Mouse (Mus musculus) adrenal gland, adult 2 months (tissue): ENCODE results near the gene Lpin3. TPM values are rescaled to one million over a fixed set of nuclear protein-coding genes. Genes with fewer than 3 reads are reported as not detected.

Source experiments
- DNase-seq: peaks from one replicate; pipeline ENCODE4 v3.0.0; 2021
- polyA plus RNA-seq: library from polyadenylated mRNA; depleted of rRNA; stranded (reverse); fragments of >200 nt; gene quantifications from 2 replicates; pipeline ENCODE4 v1.2.3, GENCODE M21; 2012; rRNA removed
- total RNA-seq, 2 experiments: library from RNA; stranded (reverse); gene quantifications; 2 replicates each; pipeline ENCODE4 v1.2.3; 2021

The Lpin3 gene
- total and polyA plus RNA-seq, 3 experiments, result 38.0 to 48.5 (median 43.2) TPM

DNA sequence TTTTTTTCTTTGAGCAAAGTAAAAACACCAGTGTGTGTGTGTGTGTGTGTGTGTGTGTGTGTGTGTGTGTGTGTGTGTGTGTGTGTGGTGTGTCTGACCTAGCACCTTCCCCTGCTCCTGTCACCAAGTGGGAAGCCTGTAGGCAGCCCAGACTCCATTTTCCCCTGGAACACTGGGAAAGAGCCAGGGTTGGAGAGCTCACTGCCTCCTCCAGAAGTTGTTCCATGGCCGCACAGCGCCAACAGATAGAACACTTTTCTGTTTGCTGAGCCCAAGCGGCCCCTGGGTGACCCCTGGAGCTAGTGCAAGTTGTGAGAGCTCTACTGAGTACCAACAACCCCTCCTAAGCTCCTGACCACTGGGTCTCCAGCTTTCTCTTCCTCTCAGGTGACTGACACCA lies 52.5 kb downstream of the Lpin3 start:
- DNase-seq, result no peak

DNA sequence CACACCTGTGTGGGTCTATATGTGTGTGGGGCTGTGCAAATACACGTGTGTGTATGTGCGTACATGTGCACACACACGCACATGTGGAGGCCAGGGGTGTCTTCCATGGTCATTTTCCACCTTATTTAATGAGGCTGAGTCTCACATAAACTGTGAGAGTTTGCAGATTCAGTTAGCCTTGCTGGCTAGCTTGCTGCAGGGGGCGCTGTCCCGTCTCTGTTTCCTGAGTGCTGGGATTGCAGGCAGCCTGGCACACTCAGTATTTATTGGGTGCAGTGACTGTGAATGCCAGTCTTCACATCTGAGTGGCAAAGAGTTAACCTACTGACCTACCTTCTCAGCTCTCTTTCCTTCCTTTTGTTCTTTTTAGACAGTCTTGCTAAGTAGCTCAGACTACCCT lies 53.4 kb downstream of the Lpin3 start:
- no peak for DNase-seq

DNA sequence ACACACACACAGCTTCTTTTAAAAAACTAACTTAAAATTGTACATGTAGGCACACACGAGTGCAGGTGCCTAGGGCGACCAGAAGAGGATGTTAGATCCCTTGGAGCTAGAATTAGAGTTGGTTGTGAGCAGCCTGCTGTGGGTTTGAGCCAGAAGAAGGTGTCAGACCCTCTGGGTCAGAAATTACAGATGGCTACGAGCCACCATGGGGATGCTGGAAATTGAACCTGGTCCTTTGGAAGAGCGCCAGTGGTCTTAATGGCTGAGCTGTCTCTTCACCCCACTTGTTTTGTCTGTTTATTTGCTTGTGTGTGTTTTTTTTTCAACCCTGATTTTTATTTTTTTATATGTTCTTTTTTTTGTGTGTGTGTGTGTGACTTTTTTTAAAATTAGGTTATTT lies 54.0 kb downstream of the Lpin3 start:
- DNase-seq, result no peak

DNA sequence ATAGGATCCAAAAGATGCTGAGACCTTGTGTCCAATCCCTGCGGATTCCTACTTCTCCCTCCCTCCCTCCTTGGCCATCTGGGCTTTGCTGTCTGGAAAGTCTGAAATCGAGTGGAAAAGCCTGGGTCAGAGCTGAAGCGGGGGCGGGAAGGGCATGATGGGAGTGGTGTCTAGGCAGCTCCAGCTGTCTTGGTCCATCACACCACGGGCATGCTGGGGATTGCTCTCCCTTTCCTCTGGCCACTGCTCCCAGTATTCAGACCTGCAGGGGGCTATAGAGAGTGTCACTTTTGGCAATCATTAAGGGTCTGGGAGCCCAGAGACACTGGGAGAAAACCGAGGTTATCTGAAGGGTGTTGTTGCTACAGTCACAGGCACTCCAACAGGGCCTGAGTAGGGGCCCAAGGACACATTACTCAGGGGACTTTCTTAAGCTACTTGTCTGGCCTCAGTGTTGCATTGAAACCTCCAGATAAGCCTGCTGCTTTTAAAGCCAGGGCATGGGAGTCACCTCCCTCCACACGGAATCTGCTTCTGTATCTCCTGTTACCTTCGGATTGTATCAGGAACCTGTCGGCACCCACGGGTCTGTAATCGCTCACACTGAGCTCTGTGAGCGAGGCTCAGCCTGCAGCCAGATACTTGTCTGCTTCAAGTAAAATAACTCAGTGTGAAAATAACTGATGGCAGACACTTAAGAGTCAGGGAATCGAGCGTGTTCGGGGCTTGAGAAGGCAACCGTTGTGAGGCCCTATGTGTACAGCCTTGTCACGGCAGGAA lies 60.6 kb downstream of the Lpin3 start:
- no peak for DNase-seq

DNA sequence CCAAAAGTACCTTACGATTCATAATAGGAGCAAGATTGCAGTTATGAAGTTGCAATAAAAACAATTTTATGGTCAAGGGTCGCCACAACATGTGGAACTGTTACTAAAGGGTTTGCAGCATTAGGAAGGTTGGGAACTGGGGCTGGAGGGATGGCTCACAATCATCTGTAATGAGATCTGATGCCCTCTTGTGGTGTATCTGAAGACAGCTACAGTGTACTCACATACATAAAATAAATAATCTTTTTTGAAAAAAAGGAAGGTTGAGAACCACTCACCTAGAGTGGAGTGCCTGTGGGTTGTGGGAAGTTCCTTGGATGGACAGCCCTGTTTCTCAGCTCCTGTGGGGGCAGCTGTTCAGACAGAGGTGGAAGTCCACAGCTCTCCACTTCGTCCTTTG lies 62.0 kb downstream of the Lpin3 start:
- no peak for DNase-seq

DNA sequence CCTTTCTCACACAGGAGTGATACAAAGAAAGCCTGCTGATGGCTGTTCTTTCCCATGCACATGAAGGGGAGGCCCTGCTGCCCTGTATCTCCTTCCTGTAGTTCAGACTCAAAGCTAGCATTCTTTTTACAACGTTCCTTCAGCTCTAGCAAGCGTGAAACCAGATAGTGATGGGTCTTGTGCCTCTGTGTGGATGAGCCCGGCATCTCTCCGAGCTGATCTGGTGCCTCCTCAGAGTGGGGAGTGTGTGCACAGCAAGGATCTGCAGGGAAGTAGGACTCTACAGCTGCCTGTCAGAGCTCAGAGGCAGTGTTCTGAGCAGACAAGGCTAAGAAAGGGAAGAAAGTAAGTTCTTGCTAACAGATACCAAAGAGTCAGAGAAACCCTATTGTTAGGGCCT lies 71.1 kb downstream of the Lpin3 start:
- no peak for DNase-seq

DNA sequence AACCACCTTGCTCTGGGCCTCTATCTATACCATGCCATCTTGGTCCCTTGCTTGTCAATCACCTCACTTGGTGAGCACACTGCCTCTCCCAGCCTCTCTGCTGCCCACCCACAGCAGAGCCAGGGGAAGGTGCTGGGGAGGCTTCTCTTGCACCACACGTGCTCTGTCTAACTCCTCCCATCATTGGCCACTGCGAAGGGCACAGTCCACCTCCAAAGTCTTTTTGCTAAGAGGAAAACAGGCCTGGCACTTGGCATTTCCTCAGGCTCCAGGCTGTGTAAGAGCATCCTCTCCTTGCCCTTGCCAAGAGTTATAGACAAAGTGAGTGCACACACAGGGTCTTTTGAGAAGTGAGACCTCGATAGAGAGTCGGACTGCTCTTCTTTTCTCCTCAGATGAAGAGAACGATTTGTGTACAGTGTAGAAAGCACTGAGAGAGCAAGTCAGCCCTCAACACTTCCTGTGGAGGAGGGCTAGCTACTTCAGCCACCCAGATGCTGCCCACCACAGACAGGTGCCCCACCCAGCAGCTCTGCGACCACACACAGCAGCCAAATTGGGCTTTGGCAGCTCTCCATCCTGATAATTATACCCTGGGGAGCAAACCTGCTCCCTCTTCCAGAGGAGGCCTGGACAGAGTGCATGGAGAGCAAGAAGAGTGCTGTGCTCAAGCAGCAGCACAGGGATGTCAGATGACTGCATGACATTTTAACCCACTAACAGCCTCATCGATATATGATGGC lies 72.8 kb downstream of the Lpin3 start:
- DNase-seq, result no peak

DNA sequence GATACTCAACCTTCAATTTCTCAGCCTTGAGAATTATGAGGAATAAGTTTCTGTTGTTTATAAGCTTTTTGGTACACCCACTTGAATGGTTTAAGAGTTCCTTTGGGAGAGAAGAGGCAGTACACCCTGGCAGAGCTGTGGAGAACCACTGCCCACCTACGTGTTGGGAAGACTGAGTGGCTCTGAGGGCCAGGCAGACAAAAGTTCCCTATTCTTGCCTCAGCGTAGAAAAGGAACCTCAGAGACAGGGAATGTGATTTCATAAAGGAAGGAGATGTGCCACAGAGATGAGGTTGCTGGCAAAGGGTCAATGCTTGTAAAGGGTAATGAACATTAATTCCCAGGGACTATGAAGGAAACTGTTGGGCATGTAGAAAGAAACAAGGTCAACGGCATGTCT lies 74.1 kb downstream of the Lpin3 start:
- DNase-seq, result no peak

DNA sequence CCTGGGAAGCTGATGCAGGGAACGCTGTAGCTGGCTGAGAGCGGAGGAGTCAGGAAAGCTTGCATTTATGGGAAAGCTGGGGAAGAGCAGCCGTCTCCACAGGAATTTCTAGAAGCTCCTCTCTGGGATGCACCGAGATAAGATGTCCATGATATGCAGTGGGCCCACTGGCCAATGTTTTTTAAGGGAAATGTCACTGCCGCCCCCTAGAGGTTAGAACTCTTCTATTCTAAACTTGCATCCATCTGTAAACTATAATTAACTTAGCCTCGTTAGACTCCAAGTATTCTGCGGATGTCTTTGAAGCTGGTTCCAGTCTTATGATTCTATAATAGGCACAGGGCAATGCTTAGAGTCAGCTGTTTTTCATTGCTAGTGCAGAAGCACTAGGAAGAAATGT lies 74.9 kb downstream of the Lpin3 start:
- DNase-seq, result no peak

Other genes starting within 250 kb of the Lpin3 start
- gene Top1, start 234.8 kb upstream of the Lpin3 start, total RNA-seq, result 100 to 1,000 TPM in 1 of 2 experiments, 10 to 100 TPM in 1; 61.4 to 104 TPM
- 46.1 and 66.4 TPM in 2 replicates for gene Top1, start 234.8 kb upstream of the Lpin3 start, polyA plus RNA-seq
- gene Plcg1, start 149.4 kb upstream of the Lpin3 start, total RNA-seq, result 10 to 100 TPM; 49.1 to 52.3 TPM
- gene Plcg1, start 149.4 kb upstream of the Lpin3 start, polyA plus RNA-seq, result 28.3 and 61.1 TPM in 2 replicates
- gene Zhx3, start 7.7 kb upstream of the Lpin3 start, total RNA-seq, result 100 to 1,000 TPM in 1 of 2 experiments, 10 to 100 TPM in 1; 54.7 to 103 TPM
- 17.6 and 20.3 TPM in 2 replicates for gene Zhx3, start 7.7 kb upstream of the Lpin3 start, polyA plus RNA-seq
- gene Emilin3, start 31.7 kb downstream of the Lpin3 start, total RNA-seq, result not detected
- 0.06 and 0.07 TPM in 2 replicates for gene Emilin3, start 31.7 kb downstream of the Lpin3 start, polyA plus RNA-seq
- 10 to 100 TPM; 27.7 to 34.1 TPM for gene Chd6, start 228.4 kb downstream of the Lpin3 start, total RNA-seq
- gene Chd6, start 228.4 kb downstream of the Lpin3 start, polyA plus RNA-seq, result 5.7 and 6.6 TPM in 2 replicates